In genomic region chr12:86687971-86688573, GRCm38 (mm10) we compare ENCODE assay signal across 12 mouse cellular contexts. TPM values are rescaled to one million over a fixed set of nuclear protein-coding genes. Genes with fewer than 3 reads are reported as not detected.
DNase-seq lines count a peak whose midpoint lies in the region; ATAC-seq and TF ChIP-seq lines count a peak whose summit lies in the region.
"Had no signal": no experiment of that assay in that cellular context is flagged by ENCODE, and none has a peak within 500 bp of the region (broad histone marks: within the 10 kb centered on the region; RNA-seq: fewer than 3 reads in every experiment).

No protein-coding gene starts in this region.

- no peak for TF ChIP-seq EP300 in liver, postnatal 0 days (IDR thresholded peaks at IDR 0.05; ENCODE audit: low read depth)

- no peak for TF ChIP-seq POLR2A in bone marrow macrophage, adult 2 months (IDR thresholded peaks at IDR 0.05; ENCODE audit: borderline replicate concordance, low read depth, low read length)

- no peaks in the 10 kb centered on the region for H3K4me1 ChIP-seq in hindbrain, embryonic 11.5 days (replicated peaks; ENCODE audit: control insufficient read depth, insufficient read depth, low read length)
- H3K4me1 ChIP-seq in hindbrain, embryonic 14.5 days (replicated peaks; ENCODE audit: control insufficient read depth, insufficient read depth, low read length), result peaks cover 8% of the 10 kb centered on the region
- peaks cover 44% of the 10 kb centered on the region for H3K4me1 ChIP-seq in bone marrow macrophage, adult 2 months (ENCODE audit: control insufficient read depth, insufficient read depth, low read length)
- peaks cover 62% of the 10 kb centered on the region for H3K4me1 ChIP-seq in heart, embryonic 15.5 days (replicated peaks)
- H3K4me1 ChIP-seq in liver, postnatal 0 days (ENCODE audit: insufficient read depth), result peaks cover 3% of the 10 kb centered on the region; the same call in 1 of the 2 replicates
- H3K4me1 ChIP-seq: limb, embryonic 12.5 days had no signal

- peak; percentile 24; the same call in 1 of the 2 replicates for ATAC-seq in hindbrain, embryonic 11.5 days (ENCODE audit: low FRiP score)
- ATAC-seq in hindbrain, embryonic 14.5 days (ENCODE audit: low FRiP score), result no peak
- ATAC-seq in heart, embryonic 15.5 days (replicated peaks; ENCODE audit: insufficient number of reproducible peaks, insufficient read depth, low FRiP score, low read depth), result peak; percentile 19
- peak; percentile 58 for ATAC-seq in liver, postnatal 0 days

- H3K27me3 ChIP-seq in hindbrain, embryonic 11.5 days (ENCODE audit: control insufficient read depth, insufficient read depth, low read length), result no peaks in the 10 kb centered on the region
- no peaks in the 10 kb centered on the region for H3K27me3 ChIP-seq in hindbrain, embryonic 14.5 days (ENCODE audit: control insufficient read depth, insufficient read depth, low read length)
- H3K27me3 ChIP-seq in heart, embryonic 15.5 days, result no peaks in the 10 kb centered on the region
- H3K27me3 ChIP-seq in liver, postnatal 0 days (ENCODE audit: insufficient read depth, low read length), result no peaks in the 10 kb centered on the region
- H3K27me3 ChIP-seq: limb, embryonic 12.5 days had no signal

- H3K27ac ChIP-seq in hindbrain, embryonic 11.5 days (ENCODE audit: low read depth, low read length), result 0 out of 2 replicates have a peak overlapping the region, but pooled peaks have one; percentile 4
- no peak overlapping the region for H3K27ac ChIP-seq in hindbrain, embryonic 14.5 days
- 0 out of 2 replicates have a peak overlapping the region, but pooled peaks have one; percentile 0 for H3K27ac ChIP-seq in bone marrow macrophage, adult 2 months (ENCODE audit: insufficient read depth, low read depth, low read length)
- H3K27ac ChIP-seq in heart, embryonic 15.5 days, result peak overlapping the region; percentile 69
- H3K27ac ChIP-seq in liver, postnatal 0 days (ENCODE audit: low read depth), result no peak overlapping the region

- 76% methylated on average over 4 of the region's 4 CpGs for WGBS in hindbrain, embryonic 11.5 days
- 81% methylated on average over 4 of the region's 4 CpGs for WGBS in hindbrain, embryonic 14.5 days
- WGBS in heart, embryonic 15.5 days, result 80% methylated on average over 4 of the region's 4 CpGs
- WGBS in liver, postnatal 0 days (ENCODE audit: insufficient replicate concordance), result 68% methylated on average over 4 of the region's 4 CpGs

- DNase-seq in hindbrain, embryonic 11.5 days (ENCODE audit: low spot score), result no peak
- DNase-seq in hindbrain, embryonic 14.5 days (ENCODE audit: low spot score), result no peak
- no peak for DNase-seq in liver, postnatal 0 days
- DNase-seq in spleen, postnatal 14 days (ENCODE audit: low spot score in 2 of 2), result no peak
- no peak for DNase-seq in frontal cortex, postnatal 10 days (ENCODE audit: low spot score in 2 of 2)
- DNase-seq in spleen, postnatal 36 days (ENCODE audit: low spot score in 2 of 2), result no peak
- DNase-seq: cerebellum, postnatal 36 days; gastrocnemius, postnatal 14 days had no signal

- no peak overlapping the region for H3K4me2 ChIP-seq in hindbrain, embryonic 11.5 days (replicated peaks; ENCODE audit: low read depth, low read length)
- H3K4me2 ChIP-seq in hindbrain, embryonic 14.5 days (replicated peaks), result no peak overlapping the region
- H3K4me2 ChIP-seq in heart, embryonic 15.5 days, result no peak overlapping the region
- no peak overlapping the region for H3K4me2 ChIP-seq in liver, postnatal 0 days (ENCODE audit: low read depth, low read length)
- H3K4me2 ChIP-seq: limb, embryonic 12.5 days had no signal

- H3K36me3 ChIP-seq in hindbrain, embryonic 11.5 days (ENCODE audit: control insufficient read depth, insufficient read depth, low read length), result peaks cover 9% of the 10 kb centered on the region; the same call in 1 of the 2 replicates
- H3K36me3 ChIP-seq in hindbrain, embryonic 14.5 days (replicated peaks; ENCODE audit: control insufficient read depth, insufficient read depth), result peaks cover 76% of the 10 kb centered on the region
- H3K36me3 ChIP-seq in heart, embryonic 15.5 days, result no peaks in the 10 kb centered on the region
- no peaks in the 10 kb centered on the region for H3K36me3 ChIP-seq in liver, postnatal 0 days (replicated peaks; ENCODE audit: insufficient read depth, low read length)

- H3K4me3 ChIP-seq in hindbrain, embryonic 11.5 days (ENCODE audit: low read depth, low read length), result no peak overlapping the region
- H3K4me3 ChIP-seq in hindbrain, embryonic 14.5 days (replicated peaks; ENCODE audit: low read length), result no peak overlapping the region
- H3K4me3 ChIP-seq in bone marrow macrophage, adult 2 months (ENCODE audit: insufficient read depth, low read length), result no peak overlapping the region
- no peak overlapping the region for H3K4me3 ChIP-seq in heart, embryonic 15.5 days
- no peak overlapping the region for H3K4me3 ChIP-seq in liver, postnatal 0 days (ENCODE audit: low read depth, low read length)
- H3K4me3 ChIP-seq: limb, embryonic 12.5 days had no signal

- TF ChIP-seq CTCF in bone marrow macrophage, adult 2 months (IDR thresholded peaks at IDR 0.05; ENCODE audit: low read depth, low read length), result no peak
- TF ChIP-seq CTCF in liver, postnatal 0 days (IDR thresholded peaks at IDR 0.05; ENCODE audit: low read depth), result no peak

- H3K9me3 ChIP-seq in hindbrain, embryonic 11.5 days (ENCODE audit: control insufficient read depth, low read length), result no peaks in the 10 kb centered on the region
- H3K9me3 ChIP-seq in hindbrain, embryonic 14.5 days (ENCODE audit: control insufficient read depth, low read length), result no peaks in the 10 kb centered on the region
- no peaks in the 10 kb centered on the region for H3K9me3 ChIP-seq in heart, embryonic 15.5 days (replicated peaks)
- no peaks in the 10 kb centered on the region for H3K9me3 ChIP-seq in liver, postnatal 0 days (ENCODE audit: low read length)

- no peak overlapping the region for H3K9ac ChIP-seq in hindbrain, embryonic 11.5 days (ENCODE audit: low read depth, low read length)
- H3K9ac ChIP-seq in hindbrain, embryonic 14.5 days, result no peak overlapping the region
- H3K9ac ChIP-seq in heart, embryonic 15.5 days, result no peak overlapping the region
- H3K9ac ChIP-seq in liver, postnatal 0 days (replicated peaks), result no peak overlapping the region
- H3K9ac ChIP-seq: limb, embryonic 12.5 days had no signal

RNA-seq across cellular contexts. Expression of gene Vash1, which starts 9.6 kb away (rescaled TPM):
- 26.5 and 28.1 TPM in 2 replicates for polyA plus RNA-seq in hindbrain, embryonic 11.5 days (2014; fragmentation: Nextera tagmentation; extraction: Ambion mirVana)
- polyA plus RNA-seq in hindbrain, embryonic 14.5 days (2014; fragmentation: Nextera tagmentation; extraction: Ambion mirVana), result 27.5 and 31.2 TPM in 2 replicates
- 0.50 and 0.72 TPM in 2 replicates for polyA plus RNA-seq in bone marrow macrophage, adult 2 months (2012; ENCODE audit: insufficient read depth, insufficient read length, missing spikeins)
- 11.0 and 11.9 TPM in 2 replicates for polyA plus RNA-seq in heart, embryonic 15.5 days (2015; fragmentation: Nextera tagmentation; extraction: Ambion mirVana)
- polyA plus RNA-seq in liver, postnatal 0 days (2015; fragmentation: Nextera tagmentation; extraction: Ambion mirVana), result 1.3 and 1.4 TPM in 2 replicates

RNA-seq across cellular contexts. Expression of gene Angel1, which starts 38.2 kb away (rescaled TPM):
- polyA plus RNA-seq in hindbrain, embryonic 11.5 days (2014; fragmentation: Nextera tagmentation; extraction: Ambion mirVana), result 8.4 and 11.6 TPM in 2 replicates
- polyA plus RNA-seq in hindbrain, embryonic 14.5 days (2014; fragmentation: Nextera tagmentation; extraction: Ambion mirVana), result 12.3 and 13.1 TPM in 2 replicates
- 2.8 and 3.3 TPM in 2 replicates for polyA plus RNA-seq in bone marrow macrophage, adult 2 months (2012; ENCODE audit: insufficient read depth, insufficient read length, missing spikeins)
- polyA plus RNA-seq in heart, embryonic 15.5 days (2015; fragmentation: Nextera tagmentation; extraction: Ambion mirVana), result 7.2 and 9.0 TPM in 2 replicates
- 0.80 and 0.99 TPM in 2 replicates for polyA plus RNA-seq in liver, postnatal 0 days (2015; fragmentation: Nextera tagmentation; extraction: Ambion mirVana)

RNA-seq across cellular contexts. Expression of gene Lrrc74a, which starts 46.1 kb away (rescaled TPM):
- not detected in 2 replicates for polyA plus RNA-seq in hindbrain, embryonic 11.5 days (2014; fragmentation: Nextera tagmentation; extraction: Ambion mirVana)
- polyA plus RNA-seq in hindbrain, embryonic 14.5 days (2014; fragmentation: Nextera tagmentation; extraction: Ambion mirVana), result not detected in 2 replicates
- not detected in 2 replicates for polyA plus RNA-seq in bone marrow macrophage, adult 2 months (2012; ENCODE audit: insufficient read depth, insufficient read length, missing spikeins)
- polyA plus RNA-seq in heart, embryonic 15.5 days (2015; fragmentation: Nextera tagmentation; extraction: Ambion mirVana), result not detected in 2 replicates
- polyA plus RNA-seq in liver, postnatal 0 days (2015; fragmentation: Nextera tagmentation; extraction: Ambion mirVana), result not detected in 2 replicates
- polyA plus RNA-seq: limb, embryonic 12.5 days; neural tube, embryonic 14.5 days had no signal

Comparison
In these comparisons a context has a peak if more than half of its experiments do, and no peak if none do; other contexts are left out.
1. H3K27ac ChIP-seq: peak in hindbrain, embryonic 11.5 days (single experiment), bone marrow macrophage, adult 2 months (single experiment) and heart, embryonic 15.5 days (single experiment); none in hindbrain, embryonic 14.5 days (single experiment) and liver, postnatal 0 days (single experiment).